Mouse (Mus musculus): Measurements from ENCODE around the gene Scamp5.

Scamp5 gene

DNA sequence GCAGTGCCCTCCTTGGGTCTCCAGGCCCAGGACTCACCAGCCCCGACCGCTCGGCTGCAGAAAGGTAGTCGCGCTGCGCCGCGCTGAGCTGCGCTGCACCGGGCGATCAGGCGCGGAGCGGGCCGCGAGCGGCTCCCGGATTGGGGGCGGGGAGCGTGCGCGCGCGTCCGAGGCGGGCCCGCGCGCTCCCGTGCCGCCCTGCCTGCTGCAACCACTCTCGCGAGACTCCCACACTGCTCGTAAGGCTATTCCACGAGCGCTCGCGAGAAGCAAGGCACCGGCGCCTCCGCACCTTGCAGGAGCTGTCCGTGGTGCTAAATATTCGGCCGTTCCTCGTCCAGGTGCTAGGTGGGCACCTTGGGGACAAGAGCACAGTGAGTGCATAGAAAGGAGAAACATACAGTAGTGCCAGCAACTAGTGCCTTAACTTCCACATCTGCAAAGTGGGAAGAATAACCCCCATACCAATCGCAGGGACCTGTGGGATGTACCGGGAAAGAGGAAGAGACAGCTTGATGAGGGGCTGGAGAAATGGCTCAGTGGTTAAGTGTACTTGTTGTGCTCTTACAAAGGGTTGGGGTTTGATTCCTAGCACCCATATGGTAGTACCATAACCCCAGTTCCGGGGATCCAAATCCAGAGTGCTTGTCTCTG is at the start of gene Scamp5:
Scamp5 (minus strand) TSS at position 165 of the 654 bp plus-strand sequence.
- peak; percentile 94 for DNase-seq

DNA sequence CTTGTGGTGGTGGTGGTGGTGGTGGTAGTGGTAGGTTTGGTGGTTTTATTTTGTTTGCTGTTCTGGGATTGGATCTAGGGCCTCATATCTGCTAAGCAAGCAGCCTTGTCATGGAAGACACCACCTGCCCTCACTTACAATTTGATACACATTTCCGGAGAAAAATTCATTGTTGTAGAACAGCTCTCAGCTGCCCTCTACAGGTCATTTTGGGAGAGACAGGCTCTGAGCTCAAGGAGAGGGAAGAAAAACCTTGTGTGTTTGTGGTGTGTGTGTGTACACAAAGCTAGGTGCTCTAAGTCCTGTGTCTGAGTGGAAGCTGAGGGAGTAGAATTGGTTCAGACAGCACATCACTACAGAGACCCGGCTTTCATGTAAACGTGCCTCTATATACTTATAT is 49.3 kb upstream of the Scamp5 start:
- no peak for DNase-seq

DNA sequence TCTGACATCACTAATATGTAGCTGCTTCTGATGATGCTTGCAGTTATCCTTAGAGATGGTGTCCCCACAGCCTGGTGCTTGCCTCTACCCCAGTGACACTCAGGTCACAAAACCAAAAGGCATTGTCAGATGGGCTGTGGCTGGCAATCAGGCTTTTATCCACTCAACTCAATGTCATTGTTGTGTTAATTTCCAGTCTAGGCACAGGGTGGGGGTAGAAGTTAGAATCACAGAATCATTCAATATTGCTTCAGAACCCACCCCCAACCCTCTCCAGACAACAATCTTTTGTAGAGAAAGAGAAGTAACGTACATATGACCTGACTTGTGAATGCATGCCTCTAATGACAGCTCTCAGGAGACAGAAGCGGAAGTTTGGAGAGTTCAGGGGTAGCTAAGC is 42.7 kb upstream of the Scamp5 start:
- no peak for DNase-seq

DNA sequence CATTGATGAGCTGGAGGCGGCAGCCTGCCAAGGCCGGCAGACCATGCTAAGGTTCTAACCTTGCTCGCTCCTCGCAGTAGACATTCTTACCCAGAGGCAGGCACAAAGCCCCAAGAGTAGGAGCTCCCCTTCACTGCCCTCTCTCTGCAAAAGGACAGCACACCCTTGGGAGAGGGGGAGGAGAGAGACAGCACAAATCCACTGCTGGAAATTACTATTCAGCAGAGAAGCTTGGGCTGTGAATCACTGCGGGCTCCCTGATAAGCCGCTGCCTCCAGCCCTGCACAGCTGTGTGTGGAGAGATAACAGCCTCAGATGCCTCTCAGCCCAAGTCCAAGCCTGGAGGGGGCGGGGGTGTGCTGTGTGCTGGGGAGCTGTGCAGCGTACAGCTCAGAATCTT is 37.8 kb upstream of the Scamp5 start:
- no peak for DNase-seq

DNA sequence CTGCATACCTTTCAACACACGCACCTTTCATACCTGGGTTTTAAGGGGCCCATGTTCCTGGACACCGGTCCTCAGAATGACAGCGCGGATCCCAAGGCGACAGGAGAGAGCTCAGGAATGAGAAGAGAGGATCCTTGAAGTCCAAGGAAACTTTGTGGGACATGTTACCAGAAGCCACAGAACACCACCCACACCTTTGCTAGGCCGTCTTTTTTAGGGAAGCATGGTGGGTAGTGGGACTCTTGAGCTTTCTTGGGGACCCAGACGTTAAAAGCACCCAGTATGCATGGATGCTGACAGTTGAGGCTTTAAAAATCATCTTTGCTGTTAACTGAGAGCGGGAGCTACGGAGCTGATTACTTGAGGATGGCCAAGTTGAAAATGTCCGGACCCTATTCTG is 37.0 kb upstream of the Scamp5 start:
- DNase-seq, result no peak

DNA sequence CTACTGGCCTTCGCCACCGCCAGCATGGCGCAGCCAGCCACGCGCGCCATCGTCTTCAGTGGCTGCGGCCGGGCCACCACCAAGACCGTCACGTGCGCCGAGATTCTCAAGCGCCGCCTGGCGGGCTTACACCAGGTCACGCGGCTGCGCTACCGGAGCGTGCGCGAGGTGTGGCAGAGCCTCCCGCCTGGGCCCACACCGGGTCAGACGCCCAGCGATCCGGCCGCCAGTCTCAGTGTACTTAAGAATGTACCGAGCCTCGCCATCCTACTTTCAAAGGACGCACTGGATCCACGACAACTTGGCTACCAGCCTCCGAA is 36.5 kb upstream of the Scamp5 start:
- peak; percentile 47 for DNase-seq

DNA sequence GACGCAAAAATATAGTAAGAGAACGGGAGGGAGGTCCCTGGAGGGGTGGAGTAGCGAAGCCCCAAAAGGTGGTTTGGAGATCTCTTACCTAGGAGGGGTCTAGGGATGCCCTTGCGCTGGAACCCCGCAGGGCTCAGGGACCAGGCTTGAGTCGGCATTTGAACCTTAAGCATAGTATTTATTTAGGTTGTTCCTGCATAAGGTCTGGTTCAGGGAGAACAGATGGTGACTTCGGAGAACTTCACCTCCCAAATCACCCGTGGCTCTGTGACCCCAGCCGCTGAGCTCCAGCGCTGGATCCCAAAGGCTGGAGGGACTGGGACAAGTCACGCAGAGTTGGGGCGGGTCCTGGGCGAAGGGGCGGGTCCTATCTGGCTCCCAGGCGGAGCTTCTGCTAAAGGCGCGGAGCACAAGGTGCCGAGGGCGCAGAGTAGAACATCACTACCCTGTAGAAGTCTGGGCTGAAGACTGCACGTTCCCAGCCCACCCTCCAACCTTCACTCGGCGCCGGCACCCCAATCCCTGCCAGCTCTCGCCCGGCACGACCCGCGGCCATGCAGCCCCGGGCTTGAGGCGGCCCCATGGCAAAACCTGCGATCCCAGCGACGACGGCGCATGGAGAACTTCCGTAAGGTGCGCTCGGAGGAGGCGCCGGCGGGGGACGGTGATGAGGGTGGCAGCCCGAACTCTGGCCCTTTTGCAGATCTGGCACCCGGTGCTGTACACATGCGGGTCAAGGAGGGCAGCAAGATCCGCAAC is 35.9 kb upstream of the Scamp5 start, which contains the start of gene Rpp25:
Rpp25 (plus strand) TSS at position 405 of the 759 bp plus-strand sequence.
- no peak for DNase-seq

DNA sequence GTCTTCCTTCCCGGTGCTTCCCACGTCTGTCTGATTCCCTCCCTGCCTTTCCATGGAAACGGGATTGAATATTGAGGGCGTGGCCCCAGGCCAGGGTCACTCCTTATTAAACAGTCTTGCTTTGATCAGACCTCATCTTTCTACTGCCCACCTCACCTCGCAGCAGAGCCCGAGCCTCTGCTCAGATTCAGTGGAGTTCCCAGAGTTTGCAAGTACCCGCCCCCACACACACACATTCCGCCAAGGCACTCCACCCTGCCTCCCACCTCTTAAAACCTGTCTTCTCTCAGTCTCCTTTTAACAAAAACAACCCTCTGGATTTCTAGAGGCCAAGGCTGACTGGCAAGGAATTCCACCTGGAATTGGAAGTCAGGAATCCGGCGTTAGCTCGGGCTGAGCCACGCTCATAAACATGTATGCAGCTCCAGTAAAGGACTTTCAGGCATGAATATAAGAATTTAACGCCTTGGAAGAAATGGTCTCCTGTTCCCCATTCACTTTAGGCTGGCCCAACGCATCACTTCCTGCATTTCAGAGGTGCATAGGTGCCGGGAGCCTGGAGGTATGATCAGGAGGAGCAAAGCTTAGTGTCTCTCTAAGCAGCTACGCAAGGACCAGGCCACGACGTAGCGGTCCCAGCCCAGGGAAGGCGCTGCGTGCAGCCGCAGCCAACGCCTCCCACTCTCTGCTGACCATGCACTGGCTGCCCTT is 35.2 kb upstream of the Scamp5 start:
- DNase-seq, result no peak

DNA sequence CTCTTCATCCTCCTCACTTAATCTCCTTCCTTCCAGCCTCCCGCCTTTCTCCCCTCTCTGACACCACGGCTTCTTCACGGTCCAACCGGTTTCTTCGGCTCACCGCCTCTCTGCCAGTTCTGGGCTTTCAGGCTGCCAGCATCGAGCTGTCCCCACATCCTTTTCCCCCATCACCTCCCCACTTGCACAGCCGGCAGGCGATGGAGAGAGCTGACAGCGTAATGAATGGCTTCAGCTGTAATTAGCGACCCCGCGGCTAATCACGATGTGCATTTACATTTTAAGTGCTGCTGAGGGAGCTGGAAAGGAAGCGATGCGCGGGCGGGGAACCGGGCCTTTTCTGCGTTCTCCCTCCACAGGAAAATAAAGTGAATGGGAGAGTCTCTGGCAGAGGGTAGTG is 34.0 kb upstream of the Scamp5 start:
- no peak for DNase-seq

DNA sequence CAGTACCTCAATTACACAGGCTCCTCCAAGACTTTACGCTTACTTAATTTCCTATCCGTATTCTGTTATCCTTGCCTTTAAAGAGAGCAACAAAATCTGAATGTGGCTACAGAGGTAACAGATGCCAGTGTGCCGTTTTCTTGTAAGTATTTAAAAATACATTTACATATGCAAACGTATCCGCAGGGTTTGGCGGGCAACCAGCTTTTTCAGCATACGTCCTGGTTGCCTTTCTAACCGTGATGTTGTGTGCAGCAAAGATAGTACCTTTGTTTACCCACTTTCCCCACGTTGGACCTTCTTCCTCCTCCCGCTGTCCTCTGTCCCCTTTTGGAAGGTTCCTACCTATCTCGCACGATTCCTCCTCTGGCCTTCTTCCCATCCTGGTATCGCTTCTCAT is 33.6 kb upstream of the Scamp5 start:
- no peak for DNase-seq

DNA sequence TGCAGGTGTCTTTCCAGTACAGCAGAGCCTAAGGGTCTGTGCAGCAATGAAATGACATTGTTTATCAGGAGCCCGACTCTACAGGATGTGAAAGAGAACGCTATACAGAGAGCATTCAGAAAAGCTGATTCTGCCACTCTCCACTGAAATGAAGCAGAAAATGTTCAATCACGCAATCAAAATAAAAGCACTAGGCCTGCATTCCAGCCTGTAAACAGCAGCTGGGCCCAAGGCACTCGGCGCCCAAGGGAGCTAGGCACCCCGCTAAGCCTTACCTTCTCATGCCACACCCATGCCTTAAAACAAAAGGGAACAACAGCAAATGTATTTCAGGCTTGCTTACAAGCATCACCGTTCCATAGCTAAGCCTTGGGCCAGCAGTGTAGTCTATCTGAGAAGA is 30.7 kb upstream of the Scamp5 start:
- no peak for DNase-seq

DNA sequence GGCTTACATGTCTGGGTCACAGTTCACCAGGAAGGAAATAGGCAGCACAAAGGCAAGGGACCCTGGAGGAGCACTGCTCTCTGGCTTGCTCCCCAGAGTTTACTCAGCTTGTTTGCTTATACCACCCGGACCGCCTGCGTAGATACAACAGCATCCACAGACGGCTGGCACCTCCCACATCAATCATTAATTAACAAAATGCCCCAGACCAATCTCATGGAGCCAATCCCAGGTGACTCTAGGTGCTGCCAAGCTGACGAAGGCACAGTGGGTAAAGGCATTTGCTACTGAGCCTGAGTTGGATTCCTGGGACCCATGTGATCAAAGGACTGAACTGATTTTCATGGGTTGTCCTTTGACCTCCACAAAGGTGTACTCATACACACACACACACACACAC is 29.4 kb upstream of the Scamp5 start:
- no peak for DNase-seq

DNA sequence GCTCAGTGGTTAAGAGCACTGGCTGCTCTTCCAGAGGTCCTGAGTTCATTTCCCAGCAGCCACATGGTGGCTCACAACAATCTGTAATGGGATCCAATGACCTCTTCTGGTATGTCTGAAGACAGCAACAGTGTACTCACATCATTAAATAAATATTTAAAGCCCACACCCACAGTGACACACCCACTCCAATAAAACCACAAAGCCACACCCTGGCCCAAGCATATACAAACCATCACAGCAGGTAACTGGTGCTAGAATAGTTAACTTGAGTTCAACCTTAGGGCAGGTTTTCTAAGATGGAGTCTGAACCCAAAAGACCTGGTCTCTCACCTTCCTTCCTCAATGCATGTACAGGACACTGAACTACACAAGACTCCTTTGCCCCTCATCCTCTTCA is 27.1 kb upstream of the Scamp5 start:
- DNase-seq, result no peak

DNA sequence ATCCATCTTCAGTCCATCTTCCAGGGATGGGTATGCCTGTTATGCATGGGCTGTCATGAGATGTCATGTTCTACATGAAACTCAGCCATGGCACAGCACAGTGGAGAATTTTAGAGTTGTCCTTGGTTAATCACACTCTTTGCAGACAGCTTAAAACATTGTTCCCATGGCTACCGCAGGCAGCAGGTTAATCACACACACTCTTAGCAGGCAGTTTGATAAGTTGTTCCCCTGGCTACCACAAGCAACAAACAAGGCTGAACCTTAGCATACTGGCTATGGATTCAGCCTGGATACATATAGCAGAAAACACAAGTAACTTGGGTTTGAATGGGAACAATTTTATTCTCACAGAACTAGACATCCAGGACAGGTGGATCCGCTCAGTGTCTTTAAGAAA is 25.7 kb upstream of the Scamp5 start:
- DNase-seq, result no peak

DNA sequence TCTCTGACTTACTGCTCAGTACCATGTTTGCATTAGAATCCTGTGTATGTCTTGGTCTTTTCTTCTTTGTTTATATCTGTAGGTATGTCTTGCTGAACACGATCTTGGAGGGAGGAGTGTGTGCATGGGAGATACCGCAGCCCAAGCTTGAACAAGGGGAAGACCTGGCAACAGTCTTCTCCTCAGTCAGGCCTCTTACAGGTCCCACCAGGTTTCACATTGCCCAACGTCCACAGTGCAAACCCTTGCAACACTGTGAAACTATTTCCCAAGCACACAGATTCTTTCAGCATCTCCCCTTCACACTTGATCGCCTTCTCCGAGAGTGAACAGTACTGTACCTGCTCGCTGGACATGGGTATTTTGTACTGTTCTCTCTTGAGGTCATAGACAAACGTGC is 19.9 kb upstream of the Scamp5 start:
- no peak for DNase-seq

DNA sequence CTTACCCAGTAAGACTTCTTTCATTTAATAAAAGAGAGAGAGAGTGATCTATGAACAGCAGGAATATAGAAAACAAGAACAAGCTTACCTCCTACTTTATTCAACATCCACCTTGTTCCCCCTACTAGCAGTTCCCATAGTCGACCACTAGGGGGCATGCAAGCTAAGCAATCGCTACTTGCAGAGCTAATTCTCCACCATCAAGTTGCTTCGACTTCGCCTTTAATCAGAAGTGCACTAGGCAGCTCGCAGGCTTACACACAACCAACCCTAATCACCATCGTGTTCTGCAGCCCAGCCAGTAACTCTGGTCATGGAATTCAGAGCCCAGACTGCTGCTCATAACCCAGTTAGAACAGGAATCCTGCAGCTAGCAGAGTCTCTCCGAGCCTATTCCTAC is 17.9 kb upstream of the Scamp5 start:
- peak; percentile 69 for DNase-seq

DNA sequence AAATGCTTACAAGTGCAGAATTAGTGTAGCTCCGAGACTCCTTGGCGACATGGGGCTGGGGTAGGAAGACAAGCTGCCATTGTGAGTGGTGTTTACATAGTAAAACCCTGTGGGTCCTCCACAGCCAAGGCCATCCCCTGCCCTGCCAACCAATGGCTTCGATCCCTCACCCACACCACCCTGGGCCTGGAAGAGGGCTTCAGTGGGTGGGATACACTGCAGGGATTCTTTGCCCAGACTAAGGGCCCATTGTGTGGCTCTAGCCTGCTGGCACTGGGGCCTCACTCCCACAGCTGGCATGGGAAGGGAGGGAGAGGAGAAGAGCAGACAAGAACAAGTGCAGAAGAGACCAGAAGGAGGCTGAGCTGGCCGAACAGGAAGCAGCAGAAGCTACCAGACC is 1.1 kb upstream of the Scamp5 start:
- DNase-seq, result peak; percentile 92

DNA sequence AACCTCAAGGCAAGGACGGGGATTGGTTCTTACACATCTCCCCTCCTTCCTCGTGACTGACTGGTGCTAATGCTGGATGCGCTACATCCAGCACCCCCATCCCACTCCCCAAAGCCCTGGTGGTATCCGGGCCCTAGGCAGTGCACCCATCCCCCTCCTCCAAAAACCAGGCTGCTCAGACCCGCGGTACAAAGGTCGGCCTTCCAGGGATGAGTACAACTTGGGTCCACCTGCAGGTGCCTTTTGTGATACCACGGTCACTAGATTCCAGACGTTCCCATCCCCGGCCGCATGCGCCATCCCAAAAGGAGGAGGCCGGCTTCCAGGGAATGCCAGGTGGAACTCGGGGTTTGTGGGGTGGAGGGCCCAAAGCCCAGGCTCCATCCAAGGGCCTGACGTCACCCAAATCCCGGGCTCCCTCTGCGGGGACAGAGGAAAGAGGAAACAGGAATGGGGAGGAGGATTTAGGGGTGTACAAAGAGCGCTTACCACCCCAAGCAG is 539 bp downstream of the Scamp5 start:
- peak; percentile 42 for DNase-seq

DNA sequence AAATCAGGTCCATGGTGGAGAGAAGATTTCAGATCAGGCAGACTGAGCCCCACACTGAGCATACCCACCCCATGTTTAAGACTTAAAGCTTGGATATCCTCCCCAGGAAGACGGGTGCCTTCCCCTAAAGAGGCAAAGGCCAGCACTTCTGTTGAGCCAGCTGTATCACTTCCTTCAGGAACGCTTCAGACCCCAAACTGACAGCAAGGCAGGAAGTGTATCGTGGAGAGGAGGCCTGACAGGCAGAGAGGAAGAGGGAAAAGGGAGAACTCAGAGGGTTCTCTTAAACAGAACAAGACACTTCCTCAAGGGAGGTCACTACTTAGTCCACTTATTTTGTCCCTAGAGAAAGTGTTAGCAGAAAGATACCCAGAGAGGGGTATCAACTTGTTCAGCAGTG is 1.8 kb downstream of the Scamp5 start:
- DNase-seq, result no peak

DNA sequence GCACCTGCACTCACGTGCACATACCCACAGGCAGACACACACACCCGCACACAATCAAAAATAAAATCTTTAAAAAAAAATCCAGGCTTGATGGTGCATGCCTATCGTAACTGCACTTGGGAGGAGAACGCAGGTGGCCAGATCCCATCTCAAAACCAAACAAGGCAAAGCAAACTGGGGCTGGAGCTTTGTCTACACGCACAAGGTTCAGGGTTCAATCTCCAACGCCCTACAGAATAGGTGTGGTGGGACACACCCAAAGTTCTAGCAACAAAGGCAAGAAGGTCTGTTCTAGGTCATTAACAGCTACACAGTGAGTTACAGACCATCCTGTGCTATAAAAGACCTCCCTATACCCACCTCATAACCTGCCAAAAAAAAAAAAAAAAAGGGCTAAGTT is 5.0 kb downstream of the Scamp5 start:
- DNase-seq, result no peak

DNA sequence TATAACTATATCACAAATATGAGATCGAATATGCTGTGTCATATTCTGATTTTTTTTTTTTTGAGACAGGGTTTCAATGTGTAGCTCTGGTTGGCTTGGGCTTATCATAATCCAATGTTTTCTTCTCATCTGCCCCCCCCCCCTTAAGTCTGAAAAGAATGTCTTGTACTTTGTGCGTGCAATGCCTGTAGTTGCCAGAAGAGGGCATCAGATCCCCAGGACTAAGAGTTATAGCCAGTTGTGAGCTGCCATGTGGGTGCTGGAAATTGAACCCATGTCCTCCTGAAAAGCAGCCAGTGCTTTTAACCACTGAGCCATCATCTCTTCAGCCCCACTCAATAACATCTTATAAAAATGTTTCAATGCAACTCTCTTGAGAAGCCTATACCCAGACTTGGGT is 8.2 kb downstream of the Scamp5 start:
- no peak for DNase-seq

DNA sequence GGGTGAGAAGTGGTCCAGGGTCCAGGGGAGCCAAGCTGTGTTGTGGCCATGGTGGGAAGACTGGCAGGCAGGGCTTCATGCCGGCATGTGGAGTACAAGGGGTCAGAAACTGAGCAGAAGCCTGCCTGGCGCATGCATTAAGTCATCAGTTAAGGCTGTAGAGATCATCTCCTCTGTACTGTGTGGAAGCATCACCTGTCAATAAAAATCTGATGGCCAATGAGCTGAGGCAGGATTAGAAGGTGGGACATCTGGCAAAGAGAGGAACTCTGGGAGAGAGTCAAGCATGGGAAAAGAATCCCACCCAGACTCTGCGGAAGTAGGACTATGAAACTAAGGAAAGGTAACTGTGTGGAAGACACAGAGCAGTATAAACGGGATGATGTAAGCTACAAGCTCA is 14.3 kb downstream of the Scamp5 start:
- no peak for DNase-seq

DNA sequence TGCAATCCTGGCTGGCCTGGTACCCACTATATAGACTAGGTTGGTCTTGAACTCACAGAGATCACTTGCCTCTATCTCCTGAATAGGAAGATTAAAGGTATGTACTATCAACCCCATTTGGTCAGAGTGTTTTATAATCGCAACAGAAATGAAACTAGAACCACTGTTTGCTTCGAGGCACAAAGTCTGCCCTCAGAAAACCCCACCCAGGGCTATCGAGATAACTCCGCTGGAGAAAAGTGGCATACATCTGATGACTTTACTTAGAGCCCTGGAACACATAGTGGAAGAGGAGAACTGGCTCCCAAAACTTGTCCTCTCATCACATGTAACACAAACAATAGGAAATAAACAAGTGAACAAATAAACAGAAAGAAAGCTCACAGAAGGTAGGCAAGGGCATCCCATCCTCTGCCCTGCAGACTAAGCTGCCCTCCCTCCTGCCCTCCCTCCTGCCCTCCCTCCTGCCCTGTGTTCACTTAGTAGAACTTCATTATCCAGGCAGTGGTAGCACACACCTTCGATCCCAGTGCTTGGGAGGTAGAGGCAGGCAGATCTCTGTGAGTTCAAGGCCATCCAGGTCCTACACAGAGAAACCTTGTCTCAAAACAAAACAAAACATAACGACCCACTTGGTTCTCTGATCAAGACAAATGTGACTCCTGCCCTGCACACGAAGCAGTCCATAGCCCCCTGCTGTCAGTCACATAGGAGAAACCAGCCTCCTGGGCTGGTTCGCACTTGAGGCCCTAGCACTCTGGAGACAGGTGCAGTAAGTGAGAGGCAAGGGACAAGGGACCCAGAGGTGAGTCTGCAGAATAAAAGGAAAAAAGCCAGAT is 15.0 kb downstream of the Scamp5 start:
- no peak for DNase-seq
